Mouse (Mus musculus) lung, embryonic 15.5 days (tissue): Measurements from ENCODE around the gene Camkk2. TPM values are rescaled to one million over a fixed set of nuclear protein-coding genes. Genes with fewer than 3 reads are reported as not detected.

ENCODE experiments used
- ATAC-seq: fragments of 200-750 bp; cut with Nextera tagmentation; 2 replicates; pipeline ENCODE4 v1.8.0; 2017; ENCODE audit warnings: moderate number of reproducible peaks, borderline replicate concordance; ENCODE audit not compliant: low FRiP score, low TSS enrichment; ENCODE audit errors: extremely low read depth
- H3K27ac ChIP-seq: fragments of 300-500 bp; sonication (generic); 2 replicates; pipeline ENCODE4 v1.5.1; 2015; ENCODE audit warnings: moderate library complexity, mild to moderate bottlenecking, inconsistent platforms
- H3K27me3 ChIP-seq: fragments of 300-500 bp; sonication (generic); 2 replicates; pipeline ENCODE4 v1.6.1; 2015; ENCODE audit warnings: inconsistent platforms
- H3K36me3 ChIP-seq: fragments of 300-500 bp; sonication (generic); 2 replicates; pipeline ENCODE4 v1.6.1; 2015; ENCODE audit warnings: inconsistent platforms
- H3K4me1 ChIP-seq: fragments of 300-500 bp; sonication (generic); 2 replicates; pipeline ENCODE4 v1.6.1; 2015; ENCODE audit warnings: inconsistent platforms
- H3K4me2 ChIP-seq: fragments of 300-500 bp; sonication (generic); 2 replicates; pipeline ENCODE4 v1.6.1; 2015; ENCODE audit warnings: inconsistent platforms, mild to moderate bottlenecking, moderate library complexity
- H3K4me3 ChIP-seq: fragments of 300-500 bp; sonication (generic); 2 replicates; pipeline ENCODE4 v1.5.1; 2015; ENCODE audit warnings: mild to moderate bottlenecking, inconsistent platforms
- H3K9ac ChIP-seq: fragments of 300-500 bp; sonication (generic); 2 replicates; pipeline ENCODE4 v1.6.1; 2015; ENCODE audit warnings: inconsistent platforms
- H3K9me3 ChIP-seq: fragments of 300-500 bp; sonication (generic); 2 replicates; pipeline ENCODE4 v1.6.1; 2016; ENCODE audit warnings: inconsistent platforms
- WGBS: fragments of 180-500 bp; shearing (Covaris S2); methylation state at CpG from one replicate; pipeline ENCODE4 v1.1.7; 2015; 5-methylcytosine and 5-hydroxymethylcytosine counted together
- polyA plus RNA-seq: library from polyadenylated mRNA; unstranded; fragments of >200 nt; fragmentation: Nextera tagmentation; extraction: Ambion mirVana; gene quantifications from 2 replicates; pipeline ENCODE4 v1.2.1, GENCODE M21; 2015

Camkk2 gene
- polyA plus RNA-seq, 1 experiment from 2014 or later, result 36.4 TPM

- Histone ChIP-seq H3K4me1 (peaks cover 21% of the 10 kb centered on the region), H3K9me3 (no peaks in the 10 kb centered on the region), H3K27me3 (no peaks in the 10 kb centered on the region), H3K27ac (no peak overlapping the region), H3K9ac (no peak overlapping the region), H3K36me3 (no peaks in the 10 kb centered on the region), H3K4me2 (no peak overlapping the region), H3K4me3 (no peak overlapping the region)
- ATAC-seq, result no peak
- WGBS, result 75% methylated on average over 3 of the region's 3 CpGs
Observed at GRCm38 (mm10) chr5:122705174-122705573, 74.0 kb downstream of the Camkk2 start.

- Histone ChIP-seq H3K9me3 (no peaks in the 10 kb centered on the region), H3K27me3 (no peaks in the 10 kb centered on the region), H3K9ac (no peak overlapping the region), H3K4me2 (no peak overlapping the region), H3K36me3 (no peaks in the 10 kb centered on the region), H3K27ac (no peak overlapping the region), H3K4me3 (no peak overlapping the region), H3K4me1 (peaks cover 22% of the 10 kb centered on the region)
- WGBS, result 80% methylated on average over 4 of the region's 4 CpGs
- no peak for ATAC-seq
Observed at GRCm38 (mm10) chr5:122704571-122704970, 74.6 kb downstream of the Camkk2 start.

- WGBS, result 76% methylated on average over 2 of the region's 2 CpGs
- H3K4me3 ChIP-seq, result no peak overlapping the region
Observed at GRCm38 (mm10) chr5:122703574-122703973, 75.6 kb downstream of the Camkk2 start.

GRCm38 (mm10) chr5:122702156-122702555, 77.1 kb downstream of the Camkk2 start:
- 63% methylated on average over 6 of the region's 6 CpGs for WGBS
- Histone ChIP-seq H3K4me2 (no peak overlapping the region), H3K9ac (no peak overlapping the region), H3K27ac (no peak overlapping the region), H3K4me3 (no peak overlapping the region), H3K27me3 (no peaks in the 10 kb centered on the region), H3K4me1 (peaks cover 20% of the 10 kb centered on the region), H3K9me3 (no peaks in the 10 kb centered on the region), H3K36me3 (no peaks in the 10 kb centered on the region)
- ATAC-seq, result no peak

More at GRCm38 (mm10) chr5:122703574-122703973, 75.6 kb downstream of the Camkk2 start:
- Histone ChIP-seq H3K36me3 (no peaks in the 10 kb centered on the region), H3K9me3 (no peaks in the 10 kb centered on the region), H3K27me3 (no peaks in the 10 kb centered on the region), H3K4me2 (no peak overlapping the region), H3K9ac (no peak overlapping the region), H3K27ac (no peak overlapping the region), H3K4me1 (peaks cover 25% of the 10 kb centered on the region)
- ATAC-seq, result no peak

- H3K9me3 ChIP-seq, result no peaks in the 10 kb centered on the region
- H3K4me1 ChIP-seq, result peaks cover 18% of the 10 kb centered on the region
- no peaks in the 10 kb centered on the region for H3K27me3 ChIP-seq
- H3K4me3 ChIP-seq, result no peak overlapping the region
- H3K4me2 ChIP-seq, result no peak overlapping the region
- no peak for ATAC-seq
- H3K36me3 ChIP-seq, result no peaks in the 10 kb centered on the region
- H3K9ac ChIP-seq, result no peak overlapping the region
- H3K27ac ChIP-seq, result no peak overlapping the region
- WGBS, result 7% methylated on average over 5 of the region's 5 CpGs
Observed at GRCm38 (mm10) chr5:122700837-122701212, 78.4 kb downstream of the Camkk2 start.

- Histone ChIP-seq H3K36me3 (no peaks in the 10 kb centered on the region), H3K4me3 (no peak overlapping the region), H3K4me2 (no peak overlapping the region), H3K9ac (no peak overlapping the region), H3K9me3 (no peaks in the 10 kb centered on the region), H3K27ac (no peak overlapping the region), H3K27me3 (no peaks in the 10 kb centered on the region), H3K4me1 (peaks cover 21% of the 10 kb centered on the region)
- WGBS, result 54% methylated on average over 12 of the region's 12 CpGs
- ATAC-seq, result no peak
Observed at GRCm38 (mm10) chr5:122700109-122700836, 78.9 kb downstream of the Camkk2 start.

GRCm38 (mm10) chr5:122698701-122699060, 80.5 kb downstream of the Camkk2 start:
- 38% methylated on average over 9 of the region's 9 CpGs for WGBS
- Histone ChIP-seq H3K9ac (no peak overlapping the region), H3K27me3 (no peaks in the 10 kb centered on the region), H3K4me1 (peaks cover 21% of the 10 kb centered on the region), H3K4me3 (no peak overlapping the region), H3K9me3 (no peaks in the 10 kb centered on the region), H3K27ac (peak overlapping the region; percentile 15; the same call in 1 of the 2 replicates), H3K4me2 (no peak overlapping the region), H3K36me3 (no peaks in the 10 kb centered on the region)
- ATAC-seq, result no peak

- Histone ChIP-seq H3K27ac (no peak overlapping the region), H3K4me1 (peaks cover 21% of the 10 kb centered on the region), H3K4me3 (no peak overlapping the region), H3K9me3 (no peaks in the 10 kb centered on the region), H3K4me2 (no peak overlapping the region), H3K9ac (no peak overlapping the region), H3K27me3 (no peaks in the 10 kb centered on the region), H3K36me3 (no peaks in the 10 kb centered on the region)
- 56% methylated on average over 10 of the region's 10 CpGs for WGBS
- ATAC-seq, result no peak
Observed at GRCm38 (mm10) chr5:122698041-122698700, 81.0 kb downstream of the Camkk2 start.

- H3K9me3 ChIP-seq, result no peaks in the 10 kb centered on the region
- no peaks in the 10 kb centered on the region for H3K27me3 ChIP-seq
- H3K4me2 ChIP-seq, result no peak overlapping the region
- no peaks in the 10 kb centered on the region for H3K36me3 ChIP-seq
- no peak overlapping the region for H3K9ac ChIP-seq
- H3K27ac ChIP-seq, result no peak overlapping the region
- no peak overlapping the region for H3K4me3 ChIP-seq
- H3K4me1 ChIP-seq, result peaks cover 14% of the 10 kb centered on the region
- ATAC-seq, result no peak
- 55% methylated on average over 8 of the region's 8 CpGs for WGBS
Observed at GRCm38 (mm10) chr5:122695516-122695915, 83.7 kb downstream of the Camkk2 start.

GRCm38 (mm10) chr5:122693431-122694207, 85.6 kb downstream of the Camkk2 start:
- H3K27ac ChIP-seq, result no peak overlapping the region
- WGBS, result 34% methylated on average over 13 of the region's 13 CpGs

GRCm38 (mm10) chr5:122690486-122690885, 88.7 kb downstream of the Camkk2 start:
- Histone ChIP-seq H3K36me3 (no peaks in the 10 kb centered on the region), H3K27ac (no peak overlapping the region), H3K4me2 (no peak overlapping the region), H3K4me1 (peaks cover 1% of the 10 kb centered on the region; the same call in 1 of the 2 replicates), H3K4me3 (no peak overlapping the region), H3K9ac (no peak overlapping the region), H3K27me3 (no peaks in the 10 kb centered on the region), H3K9me3 (no peaks in the 10 kb centered on the region)
- ATAC-seq, result no peak
- WGBS, result 59% methylated on average over 6 of the region's 6 CpGs

More at GRCm38 (mm10) chr5:122693431-122694207, 85.6 kb downstream of the Camkk2 start:
- no peaks in the 10 kb centered on the region for H3K27me3 ChIP-seq
- no peaks in the 10 kb centered on the region for H3K9me3 ChIP-seq
- peaks cover 6% of the 10 kb centered on the region; the same call in 1 of the 2 replicates for H3K4me1 ChIP-seq
- no peak overlapping the region for H3K4me3 ChIP-seq
- no peak for ATAC-seq
- H3K9ac ChIP-seq, result no peak overlapping the region
- H3K4me2 ChIP-seq, result no peak overlapping the region
- H3K36me3 ChIP-seq, result no peaks in the 10 kb centered on the region

GRCm38 (mm10) chr5:122689153-122689552, 90.1 kb downstream of the Camkk2 start:
- Histone ChIP-seq H3K4me1 (no peaks in the 10 kb centered on the region), H3K4me2 (no peak overlapping the region), H3K9ac (no peak overlapping the region), H3K9me3 (no peaks in the 10 kb centered on the region), H3K4me3 (no peak overlapping the region), H3K27me3 (no peaks in the 10 kb centered on the region), H3K27ac (no peak overlapping the region), H3K36me3 (no peaks in the 10 kb centered on the region)
- WGBS, result 79% methylated on average over 7 of the region's 7 CpGs
- ATAC-seq, result no peak
